Mouse (Mus musculus) layer of hippocampus, postnatal 25 days (tissue): Measurements from ENCODE around the gene Gys2. TPM values are rescaled to one million over a fixed set of nuclear protein-coding genes. Genes with fewer than 3 reads are reported as not detected.

Experiments used
- DNase-seq, 2 experiments: peaks; one replicate each; pipeline ENCODE4 v3.0.0; 2022; ENCODE audit warnings: mixed read lengths in 2 of 2, low spot score in 1 of 2; ENCODE audit errors: extremely low spot score in 1 of 2
- total RNA-seq, 2 experiments: library from RNA; stranded (reverse); gene quantifications; 2 replicates each; pipeline ENCODE4 v1.2.3; 2021

Gys2 gene
- total RNA-seq, 2 experiments from 2014 or later: 0.22 to 0.31 TPM

DNA sequence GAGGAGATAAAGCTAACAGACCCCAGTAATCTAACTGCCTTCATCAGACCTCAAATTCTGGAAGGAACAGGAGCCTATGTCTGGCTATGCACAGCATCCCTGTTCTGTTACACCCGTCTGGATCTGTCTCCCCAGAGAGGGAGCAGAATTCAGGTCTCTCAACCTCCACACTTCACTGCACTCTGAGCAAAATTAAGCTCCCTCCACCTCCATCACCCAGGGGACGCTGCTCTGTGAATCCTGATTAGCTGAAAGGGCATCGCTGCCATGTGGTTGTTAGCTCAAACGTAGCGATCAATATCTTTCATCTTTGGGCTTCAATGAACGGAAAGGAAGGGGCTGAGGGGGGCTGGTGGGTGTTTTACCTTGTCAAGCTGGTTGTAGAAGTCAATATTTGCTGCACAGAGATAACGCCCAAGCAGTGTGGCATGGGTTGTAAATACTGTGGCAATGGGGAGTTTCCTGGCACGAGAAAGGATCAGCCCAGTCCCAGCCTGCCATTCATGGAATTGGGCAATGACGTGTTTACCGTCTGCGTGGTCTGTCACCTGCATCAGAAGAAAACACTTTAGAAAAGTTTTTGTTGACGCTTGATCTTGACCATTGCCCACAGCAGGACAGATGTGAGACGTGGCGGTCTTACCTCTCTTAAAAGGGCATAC lies 13.8 kb downstream of the Gys2 start:
- no peak for DNase-seq

DNA sequence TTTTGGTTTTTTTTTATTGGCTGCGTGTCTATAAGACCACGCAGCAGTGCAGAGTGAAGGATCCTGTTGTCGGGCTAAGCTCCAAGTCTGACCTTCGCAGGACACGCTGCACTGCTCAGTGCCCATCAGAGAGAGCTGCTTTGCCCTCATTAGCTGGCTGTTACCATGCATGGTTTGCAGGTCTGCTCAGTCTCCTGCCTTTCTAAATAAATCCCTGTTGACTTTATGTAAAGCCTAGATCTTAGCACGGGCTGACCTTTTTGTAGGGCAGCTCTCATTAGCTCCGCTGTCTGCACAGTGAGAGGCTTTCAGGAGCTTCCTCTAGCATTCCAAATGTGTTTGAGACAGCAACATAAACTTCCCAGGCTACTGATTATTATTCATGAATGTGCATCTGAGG lies 14.9 kb downstream of the Gys2 start:
- DNase-seq: no peak

DNA sequence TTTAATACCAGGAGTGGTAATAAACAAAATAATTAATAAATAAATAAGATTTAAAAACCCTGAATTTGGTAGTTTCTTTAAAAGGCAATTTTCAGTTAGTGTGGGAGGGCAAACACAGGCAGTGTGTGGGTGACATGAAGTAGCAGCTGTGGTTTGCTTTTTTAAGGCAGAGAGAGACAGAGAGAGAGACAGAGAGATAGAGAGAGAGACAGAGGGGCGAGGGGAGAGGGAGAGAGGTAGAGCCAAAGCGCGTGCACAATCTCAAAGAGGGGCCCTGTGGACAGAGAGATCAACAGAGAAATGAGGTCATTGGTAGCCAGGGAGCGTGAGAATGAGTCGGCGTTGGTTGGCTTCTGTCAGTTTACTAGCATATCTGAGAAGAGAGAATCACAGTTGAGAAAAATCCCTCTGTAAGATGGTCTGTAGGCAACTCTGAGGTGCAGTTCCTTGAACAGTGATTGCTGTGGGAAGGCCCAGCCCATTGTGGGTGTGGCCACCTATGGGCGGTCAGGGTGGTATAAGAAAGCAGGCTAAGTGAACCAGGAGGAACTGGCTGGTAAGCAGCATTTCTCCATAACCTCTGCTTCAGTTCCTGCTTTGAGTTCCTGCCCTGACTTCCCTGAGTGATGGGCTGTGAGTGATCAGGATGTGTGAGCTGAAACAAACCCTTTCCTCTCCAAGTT lies 17.5 kb downstream of the Gys2 start:
- no peak for DNase-seq

DNA sequence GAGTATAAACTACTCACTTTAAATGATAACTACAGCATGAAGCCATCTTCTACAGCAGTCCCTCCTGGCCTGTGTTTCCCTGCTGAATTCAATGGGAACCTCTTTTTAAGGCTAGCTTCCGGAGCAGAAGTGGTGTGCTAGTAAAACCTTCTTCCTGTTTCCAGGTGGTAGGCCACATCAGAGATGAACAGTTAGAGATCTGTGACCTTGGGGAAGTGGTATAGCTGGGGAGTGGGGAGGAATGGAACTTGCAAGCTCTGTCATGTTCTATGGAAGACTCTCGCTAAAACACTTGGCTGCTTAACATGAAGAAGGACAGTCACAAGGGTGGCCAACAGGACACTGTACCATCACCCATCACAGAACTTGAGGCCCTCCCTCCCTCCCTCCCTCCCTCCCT lies 19.6 kb downstream of the Gys2 start:
- no peak for DNase-seq

DNA sequence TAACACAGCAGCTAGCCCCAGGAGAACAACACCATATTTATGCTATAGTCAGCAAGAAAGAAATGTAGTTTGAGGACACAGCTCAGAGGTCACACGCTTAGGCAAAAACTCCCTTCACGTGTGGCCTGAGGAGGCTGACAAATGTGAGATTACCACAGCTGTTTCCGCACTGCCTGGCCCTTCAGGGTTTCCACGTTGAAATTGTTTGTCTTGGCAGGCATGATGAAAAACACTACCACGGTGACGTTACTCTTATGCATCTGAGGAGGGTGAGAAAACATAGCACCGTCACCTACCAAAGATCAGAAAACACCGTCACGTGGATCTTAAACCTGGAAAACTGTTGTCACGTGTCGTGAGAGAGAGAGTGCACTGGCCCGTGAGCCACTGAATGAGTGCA lies 21.5 kb downstream of the Gys2 start:
- no peak for DNase-seq

DNA sequence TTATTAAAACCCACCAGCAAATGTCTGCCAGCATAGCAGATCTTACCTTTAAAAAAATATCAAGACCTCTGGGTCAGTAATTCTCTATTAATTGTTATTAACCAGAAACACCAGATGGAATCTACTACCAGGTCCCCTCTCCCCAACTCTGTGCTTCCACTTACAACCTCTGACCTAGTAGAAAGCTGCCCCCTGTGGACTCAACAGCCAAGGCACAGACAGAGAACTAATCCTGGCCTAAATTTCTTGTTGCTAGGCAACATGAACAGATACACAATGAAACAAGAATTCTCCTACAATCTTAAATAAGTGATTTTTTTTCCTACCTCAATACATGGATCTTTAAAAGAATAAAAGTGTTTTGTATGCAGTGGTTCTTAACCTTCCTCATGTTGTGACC lies 43.8 kb downstream of the Gys2 start:
- DNase-seq: no peak

DNA sequence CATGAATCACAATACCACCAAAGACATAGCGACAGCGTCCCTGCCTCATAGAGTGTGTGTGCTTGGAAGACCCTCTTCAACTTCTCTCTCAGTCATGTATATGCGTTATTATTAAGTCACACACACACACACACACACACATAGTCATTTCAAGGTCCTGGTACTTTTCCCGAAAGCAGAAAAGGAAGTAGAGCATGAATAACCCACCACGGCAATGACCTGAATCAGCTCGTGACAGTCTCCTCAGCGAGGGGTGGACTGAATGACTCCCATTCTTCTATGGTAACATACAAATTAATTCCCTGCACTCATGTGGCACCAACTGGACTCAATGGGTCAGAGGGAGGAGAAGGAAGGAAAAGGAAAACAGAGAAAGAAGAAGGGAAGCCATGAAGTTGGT lies 47.9 kb downstream of the Gys2 start:
- DNase-seq: no peak

DNA sequence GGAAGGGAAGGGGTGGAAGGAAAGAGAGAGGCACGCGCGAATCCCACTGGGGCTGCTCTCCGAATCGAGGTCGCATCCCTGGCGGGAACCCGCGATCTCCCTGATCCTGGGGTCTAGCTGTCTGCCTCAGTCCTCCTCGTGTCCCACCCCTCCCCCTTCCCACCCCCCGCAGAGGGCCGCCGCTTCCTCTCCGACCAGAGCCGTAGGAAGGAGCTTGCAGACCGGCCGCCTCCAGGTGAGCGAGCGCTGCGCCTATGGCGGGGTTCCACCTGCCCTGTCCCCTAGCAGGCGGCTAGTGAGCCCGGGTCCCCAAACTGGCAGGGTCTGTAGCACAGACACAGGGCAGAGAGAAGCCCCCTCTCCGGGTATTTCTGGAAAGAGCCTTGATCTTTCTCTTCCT lies 58.3 kb downstream of the Gys2 start:
- no peak for DNase-seq

DNA sequence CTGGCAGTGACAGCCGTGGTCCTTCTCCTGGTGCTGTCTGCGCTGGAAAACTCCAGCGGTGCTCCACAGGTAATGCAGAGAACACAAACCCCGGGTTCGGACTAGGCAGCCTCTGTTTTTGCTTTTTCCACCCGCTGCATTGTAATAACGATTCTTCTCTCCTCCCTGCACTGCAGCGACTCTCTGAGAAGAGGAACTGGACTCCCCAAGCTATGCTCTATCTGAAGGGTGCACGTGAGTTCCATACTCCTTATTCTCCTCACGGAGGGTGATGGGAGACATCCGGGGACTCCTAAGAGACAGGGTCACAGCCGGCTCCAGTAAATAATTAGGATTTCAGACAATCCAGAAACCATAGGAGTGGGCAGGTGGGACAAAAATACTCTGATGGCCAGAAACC lies 59.1 kb downstream of the Gys2 start:
- no peak for DNase-seq

DNA sequence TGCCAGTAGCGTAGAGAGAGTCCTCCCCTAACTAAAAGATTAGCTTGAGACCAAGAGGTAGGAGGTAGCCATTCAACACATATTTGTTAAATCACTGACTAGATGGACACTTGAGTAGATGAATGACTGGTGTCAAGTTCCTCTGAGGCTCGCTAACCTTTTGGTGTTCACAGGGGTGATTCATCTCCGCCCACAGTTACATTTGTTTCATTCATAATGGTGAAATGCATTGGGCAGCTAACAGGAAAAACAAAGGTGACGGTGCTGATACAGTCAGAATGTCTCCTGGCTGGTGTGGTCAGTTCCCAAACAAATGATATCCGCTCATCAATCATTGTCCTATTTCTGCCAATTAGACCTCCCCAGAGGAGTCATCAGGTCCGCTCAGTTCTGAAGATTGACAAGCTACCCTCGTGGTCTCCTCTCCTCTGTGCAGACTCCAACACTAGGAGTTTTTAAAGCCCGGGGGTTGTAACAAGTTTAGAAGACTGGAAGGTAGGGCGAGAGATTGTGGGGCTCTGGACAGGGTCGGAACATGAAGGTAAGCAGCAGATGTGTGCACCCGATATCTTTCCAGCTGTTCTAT lies 59.9 kb downstream of the Gys2 start, which contains the start of gene Spx:
Gene Spx (plus strand): TSS at position 536 of the 586 bp plus-strand sequence.
- no peak for DNase-seq

DNA sequence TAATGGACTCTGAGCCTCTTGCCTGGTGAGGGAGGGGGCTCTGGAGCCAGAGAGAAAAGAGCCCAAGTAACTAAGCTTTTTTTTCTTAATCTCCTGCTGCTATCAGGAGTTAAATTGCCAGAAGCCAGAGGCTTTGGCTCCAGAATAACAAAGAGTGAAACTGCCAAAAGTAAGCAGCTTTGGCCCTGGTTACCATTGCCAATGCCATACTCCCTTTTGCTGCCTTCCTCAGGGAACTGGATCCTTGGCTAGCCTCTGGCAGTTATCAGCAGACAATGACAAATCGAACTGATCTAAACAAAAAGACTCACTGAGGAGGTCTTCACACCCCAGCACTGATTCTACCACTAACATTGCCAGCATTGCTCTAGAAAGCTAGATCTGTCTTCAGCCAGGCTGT lies 61.8 kb downstream of the Gys2 start:
- DNase-seq: no peak

DNA sequence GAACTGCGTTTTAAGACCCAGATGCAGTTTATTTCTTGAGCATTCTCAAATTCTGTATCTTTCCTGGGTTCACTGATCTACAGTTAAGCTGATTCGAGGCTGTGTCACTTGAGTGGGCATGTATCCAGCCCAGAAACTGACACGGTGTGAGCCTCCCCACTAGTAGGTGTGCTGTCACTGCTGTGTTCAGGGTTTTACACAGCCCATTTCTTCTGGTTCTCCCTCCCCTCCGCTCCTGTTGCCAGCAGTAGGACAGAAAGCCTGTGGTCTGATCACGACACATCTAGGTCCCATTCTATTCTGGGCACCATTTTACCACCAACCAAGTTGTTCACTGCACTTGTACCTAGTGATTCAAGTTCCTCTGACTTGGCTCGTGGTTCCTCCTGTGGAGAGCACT lies 77.2 kb downstream of the Gys2 start:
- no peak for DNase-seq

DNA sequence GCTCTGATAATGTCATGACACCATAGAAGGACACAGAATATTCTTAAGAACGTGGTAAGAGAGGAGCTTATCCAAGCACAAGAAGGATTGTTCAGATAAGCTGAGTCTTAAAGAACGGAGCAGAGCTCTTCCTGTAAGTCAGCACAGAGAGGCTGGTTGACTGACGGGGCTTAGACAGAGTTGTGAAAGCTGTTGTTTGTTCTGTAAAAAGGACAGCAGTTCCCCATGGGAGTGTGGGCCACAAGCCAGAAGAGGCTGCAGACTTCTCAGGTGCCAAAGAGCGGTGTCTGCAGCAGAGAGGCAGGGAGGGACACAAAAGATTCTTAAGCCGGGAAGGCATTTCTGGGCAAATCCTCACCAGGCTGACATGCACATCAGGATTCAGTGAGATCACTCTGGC lies 78.2 kb downstream of the Gys2 start:
- DNase-seq: peak in 1 of 2 experiments; percentile 16

DNA sequence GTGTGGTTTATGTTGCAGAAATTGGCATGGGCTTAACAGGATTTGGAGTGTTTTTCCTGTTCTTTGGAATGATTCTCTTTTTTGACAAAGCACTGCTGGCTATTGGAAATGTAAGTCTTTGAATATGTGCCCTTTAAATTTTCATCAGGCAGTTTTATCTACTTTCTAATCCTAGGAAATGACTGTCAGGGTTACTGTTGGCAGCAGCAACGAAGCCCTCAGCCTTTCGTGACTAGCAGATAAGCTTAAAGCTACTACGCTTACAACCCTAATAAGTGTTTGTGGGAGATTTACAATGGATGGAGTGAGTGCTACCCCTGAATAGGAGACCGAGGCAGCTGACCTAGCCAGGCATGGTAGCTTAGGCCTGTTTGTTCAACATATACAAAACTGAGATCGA lies 80.6 kb downstream of the Gys2 start:
- no peak for DNase-seq

DNA sequence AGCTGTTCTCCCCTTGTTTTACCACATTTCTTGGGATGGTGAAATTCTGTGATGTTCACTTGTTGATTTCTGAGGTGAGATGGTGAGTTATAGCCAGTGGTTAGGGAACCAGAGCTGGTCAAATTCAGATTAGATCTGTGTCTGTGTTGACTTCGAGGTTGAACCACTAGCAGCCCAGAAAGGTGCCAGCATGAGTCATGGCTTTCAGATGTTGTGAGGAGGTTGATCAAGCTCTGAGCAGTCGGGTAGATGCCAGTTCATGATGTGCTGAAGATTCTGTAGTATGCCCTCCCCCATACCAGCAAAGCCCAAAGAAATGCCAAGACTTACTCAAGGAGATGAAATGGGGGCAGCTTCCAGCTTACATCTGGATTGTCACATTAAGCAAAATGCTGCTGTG lies 83.8 kb downstream of the Gys2 start:
- DNase-seq: no peak

DNA sequence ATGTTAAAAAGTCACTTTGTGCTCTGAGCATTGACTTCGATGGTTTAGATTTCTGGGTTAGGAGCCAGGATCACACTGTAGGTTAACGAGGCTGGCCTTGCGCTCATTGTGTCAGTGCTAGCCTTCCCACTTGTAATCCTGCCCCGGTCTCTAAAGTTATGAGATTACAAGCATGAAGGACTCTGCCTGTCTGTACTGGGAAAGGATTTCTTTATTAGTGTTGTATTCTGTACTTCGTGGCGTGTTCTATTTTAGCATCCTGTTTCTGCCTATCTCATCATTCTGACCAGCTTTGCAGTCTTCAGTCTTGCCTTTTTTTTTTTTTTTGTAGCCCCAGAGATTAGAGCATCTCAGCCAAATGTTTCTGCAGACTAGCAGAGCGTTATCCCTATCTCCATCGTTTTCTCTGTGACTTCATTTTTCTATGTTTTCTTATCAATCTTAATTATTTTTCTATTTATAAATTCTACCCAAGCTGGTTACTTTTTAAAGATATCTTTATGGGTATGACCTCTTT lies 85.1 kb downstream of the Gys2 start:
- DNase-seq: no peak

DNA sequence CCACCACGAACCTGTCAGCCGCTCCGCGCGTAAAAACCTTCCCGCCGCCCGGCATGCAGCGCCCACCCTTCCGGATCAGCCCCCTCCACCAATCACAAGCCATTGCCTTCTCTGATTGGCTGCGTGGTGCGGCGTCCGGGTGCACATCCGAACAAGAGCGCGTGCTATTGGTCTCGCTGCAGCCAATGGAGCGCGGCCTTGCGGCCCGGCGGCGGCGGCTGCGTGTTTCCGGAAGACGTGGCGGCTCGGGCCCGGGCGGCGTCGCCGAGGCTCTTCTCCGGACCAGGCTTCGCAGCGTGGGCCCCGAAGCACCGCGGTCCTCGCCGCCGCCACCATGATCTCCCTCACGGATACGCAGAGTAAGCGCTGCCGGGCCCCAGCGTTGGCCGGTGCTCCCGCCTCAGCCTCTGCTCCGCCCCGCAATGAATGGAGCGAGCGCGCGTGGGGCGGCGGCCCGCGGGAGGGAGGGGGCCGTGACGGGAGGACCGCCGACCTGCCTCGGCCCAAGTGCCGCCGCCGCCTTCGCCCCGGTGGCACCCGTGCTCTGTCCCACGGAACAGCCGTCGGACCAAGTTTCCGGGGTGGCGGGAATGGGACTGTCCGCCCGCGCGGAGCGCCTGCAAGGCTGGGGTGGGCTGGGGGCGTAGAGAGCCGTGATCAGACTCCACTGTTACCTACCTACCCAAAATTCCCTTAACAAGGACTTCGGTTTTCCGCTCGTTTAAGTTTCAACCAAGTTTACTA lies 85.7 kb downstream of the Gys2 start, which contains the start of the genes Recql and Golt1b:
Gene Recql (minus strand): TSS at position 77 of the 744 bp plus-strand sequence.
Gene Golt1b (plus strand): TSS at position 211 of the 744 bp plus-strand sequence.
- peak; percentile 97 for DNase-seq

DNA sequence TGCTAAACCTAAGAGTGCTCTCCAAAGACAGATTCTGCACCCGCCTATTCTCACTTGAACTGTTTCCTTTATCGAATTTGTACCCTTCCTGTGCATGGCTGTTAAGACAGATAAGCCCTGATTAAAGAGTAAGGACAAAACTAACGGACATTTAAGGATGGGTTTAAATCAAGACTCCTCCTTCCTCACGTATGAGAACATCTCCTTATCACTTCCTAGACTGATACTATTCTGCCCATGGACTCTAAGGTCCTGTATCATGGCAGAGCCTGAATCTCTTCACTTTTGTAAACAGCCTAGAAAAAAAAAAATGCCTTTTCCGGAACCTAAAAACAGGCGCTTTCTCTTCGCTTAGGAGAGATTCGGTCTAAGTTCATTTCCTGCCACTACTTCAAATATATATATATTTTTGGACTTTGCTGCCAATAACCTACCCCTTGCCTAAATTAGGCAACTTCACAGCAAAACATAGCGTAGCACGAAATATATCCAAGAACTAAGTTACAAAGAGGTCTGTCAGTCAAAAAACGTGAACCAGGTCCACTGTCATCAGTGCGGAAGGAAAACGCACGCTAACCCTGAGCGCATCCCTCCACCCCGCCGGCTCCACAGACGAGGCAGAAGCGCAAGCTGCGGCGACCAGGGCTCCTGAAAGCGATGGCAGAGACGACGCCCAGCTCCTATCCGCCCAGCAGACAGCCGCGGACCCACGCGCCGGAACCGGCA lies 86.5 kb downstream of the Gys2 start:
- DNase-seq: no peak

DNA sequence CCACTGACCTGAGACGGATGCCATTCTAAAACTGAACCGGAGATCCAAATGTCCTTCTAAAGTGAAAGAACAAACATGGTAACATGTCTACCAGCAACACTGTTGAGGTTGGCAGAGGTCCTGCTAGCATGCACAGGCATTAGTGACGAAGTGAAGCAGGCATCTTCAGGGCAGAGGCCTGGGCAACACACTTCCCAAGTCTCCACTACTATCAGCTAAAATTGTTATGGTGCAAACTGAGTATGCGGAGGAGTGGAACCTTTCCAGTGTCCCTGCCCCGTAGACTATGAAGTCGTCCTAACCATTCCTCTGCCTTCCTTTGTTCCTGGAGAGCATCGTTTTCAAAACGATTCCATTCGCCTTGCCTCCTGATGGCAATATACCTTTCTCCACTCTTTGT lies 88.4 kb downstream of the Gys2 start:
- DNase-seq: no peak

DNA sequence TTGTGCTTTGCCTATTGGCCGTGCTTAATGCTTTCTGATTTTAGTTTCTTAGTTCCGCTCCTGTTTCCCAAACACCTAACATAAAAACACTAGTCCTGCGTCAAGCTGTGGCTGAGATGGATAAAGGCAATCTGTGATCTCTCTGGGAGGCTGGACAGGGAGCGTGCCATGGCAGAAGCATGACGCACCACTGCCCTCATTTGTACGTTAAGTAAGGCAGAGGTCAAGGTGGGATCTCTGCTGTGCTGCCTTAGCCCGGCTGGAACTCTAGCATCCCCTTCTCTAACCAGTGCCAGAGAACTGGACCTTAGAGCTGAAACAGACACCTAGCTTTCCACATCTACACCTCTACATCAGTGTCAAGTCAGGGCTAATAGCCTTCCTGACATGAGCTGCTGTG lies 91.3 kb downstream of the Gys2 start:
- DNase-seq: no peak
